Mouse (Mus musculus): ENCODE data around the gene Rnase9.
"Not testable (repeated sequence)": the region's sequence is repeated elsewhere in the genome, so short reads cannot be mapped to it uniquely, and the experiment has no call there.

Gene Rnase9

GRCm38 (mm10) chr14:51050063-51050462, 8.4 kb upstream of the Rnase9 start, which contains the start of gene Rnase11:
Gene Rnase11, minus strand, starts transcription at chr14:51050163.
- no peak for DNase-seq (ENCODE audit: low read depth)

GRCm38 (mm10) chr14:51047846-51048245, 6.2 kb upstream of the Rnase9 start:
- DNase-seq (ENCODE audit: low read depth), result no peak

GRCm38 (mm10) chr14:51036214-51036613, 5.5 kb downstream of the Rnase9 start:
- no peak for DNase-seq (ENCODE audit: low read depth)

- no peak for DNase-seq (ENCODE audit: low read depth)
Measured at GRCm38 (mm10) chr14:51035206-51035605, 6.5 kb downstream of the Rnase9 start.

- no peak for DNase-seq (ENCODE audit: low read depth)
Measured at GRCm38 (mm10) chr14:51027387-51028155, 14.1 kb downstream of the Rnase9 start.

GRCm38 (mm10) chr14:51026391-51027133, 15.1 kb downstream of the Rnase9 start:
- peak; percentile 90 for DNase-seq (ENCODE audit: low read depth)

GRCm38 (mm10) chr14:51024820-51025219, 16.8 kb downstream of the Rnase9 start:
- no peak for DNase-seq (ENCODE audit: low read depth)

- DNase-seq (ENCODE audit: low read depth), result no peak
Measured at GRCm38 (mm10) chr14:51023457-51023856, 18.2 kb downstream of the Rnase9 start.

- DNase-seq (ENCODE audit: low read depth), result no peak
Measured at GRCm38 (mm10) chr14:51017256-51017655, 24.4 kb downstream of the Rnase9 start.

- no peak for DNase-seq (ENCODE audit: low read depth)
Measured at GRCm38 (mm10) chr14:51015780-51016179, 25.9 kb downstream of the Rnase9 start.

GRCm38 (mm10) chr14:51014724-51015123, 26.9 kb downstream of the Rnase9 start:
- not testable (repeated sequence) for DNase-seq (ENCODE audit: low read depth)

- no peak for DNase-seq (ENCODE audit: low read depth)
Measured at GRCm38 (mm10) chr14:51009572-51009971, 32.1 kb downstream of the Rnase9 start.

- DNase-seq (ENCODE audit: low read depth), result no peak
Measured at GRCm38 (mm10) chr14:51008781-51009180, 32.9 kb downstream of the Rnase9 start.

GRCm38 (mm10) chr14:51007914-51008713, 33.6 kb downstream of the Rnase9 start:
- DNase-seq (ENCODE audit: low read depth), result no peak

GRCm38 (mm10) chr14:51007152-51007801, 34.4 kb downstream of the Rnase9 start, which contains the start of gene Rnase10:
Gene Rnase10, plus strand, starts transcription at chr14:51007751.
- no peak for DNase-seq (ENCODE audit: low read depth)

- DNase-seq (ENCODE audit: low read depth), result no peak
Measured at GRCm38 (mm10) chr14:50997999-50998666, 43.5 kb downstream of the Rnase9 start.

- no peak for DNase-seq (ENCODE audit: low read depth)
Measured at GRCm38 (mm10) chr14:50997088-50997487, 44.6 kb downstream of the Rnase9 start.

GRCm38 (mm10) chr14:50991037-50991436, 50.6 kb downstream of the Rnase9 start:
- DNase-seq (ENCODE audit: low read depth), result peak; percentile 70
